ENCODE assay signal across 7 mouse cellular contexts in genomic region chr17:5138641-5139205, GRCm38 (mm10).
DNase-seq lines count a peak whose midpoint lies in the region; ATAC-seq lines count a peak whose summit lies in the region.

No protein-coding gene starts in this region.

- H3K4me3 ChIP-seq in brown adipose tissue, adult 24 weeks (ENCODE audit: insufficient read depth, low read depth, low read length) = no peak overlapping the region
- no peak overlapping the region for H3K4me3 ChIP-seq in hindbrain, embryonic 15.5 days

- H3K4me2 ChIP-seq in hindbrain, embryonic 15.5 days = peak overlapping the region; percentile 38

- no peaks in the 10 kb centered on the region for H3K36me3 ChIP-seq in hindbrain, embryonic 15.5 days

- DNase-seq in Muller cell, postnatal 12 days (ENCODE audit: inconsistent ontology term) = peak; percentile 79
- DNase-seq in frontal cortex, adult 2 months (ENCODE audit: extremely low spot score in 1 of 2, low spot score in 1 of 2) = peak; percentile 91 to 92
- DNase-seq in left cerebral cortex, adult 11 months (ENCODE audit: low spot score) = peak; percentile 80
- DNase-seq in lung, postnatal 4 days = peak; percentile 41 to 64
- peak; percentile 69 for DNase-seq in right cerebral cortex, postnatal 14 days

- 13% methylated on average over 8 of the region's 8 CpGs for WGBS in hindbrain, embryonic 15.5 days

- H3K27me3 ChIP-seq in hindbrain, embryonic 15.5 days = no peaks in the 10 kb centered on the region

- H3K4me1 ChIP-seq in brown adipose tissue, adult 24 weeks (ENCODE audit: control insufficient read depth, insufficient read depth, insufficient read length, low read length) = peaks cover 15% of the 10 kb centered on the region
- H3K4me1 ChIP-seq in hindbrain, embryonic 15.5 days (replicated peaks) = peaks cover 55% of the 10 kb centered on the region

- ATAC-seq in hindbrain, embryonic 15.5 days (ENCODE audit: low FRiP score, low read depth) = peak; percentile 85

- no peak overlapping the region for H3K9ac ChIP-seq in hindbrain, embryonic 15.5 days

- no peaks in the 10 kb centered on the region for H3K9me3 ChIP-seq in hindbrain, embryonic 15.5 days

- H3K27ac ChIP-seq in brown adipose tissue, adult 24 weeks (replicated peaks; ENCODE audit: low read depth, low read length) = peak overlapping the region; percentile 57; the same call in 1 of the 2 replicates
- H3K27ac ChIP-seq in hindbrain, embryonic 15.5 days (replicated peaks) = peak overlapping the region; percentile 82
